Mouse (Mus musculus) ovary, adult 18-20 months (tissue): ENCODE measurements around the gene Atp8a2.
"Not testable (repeated sequence)": the region's sequence is repeated elsewhere in the genome, so short reads cannot be mapped to it uniquely, and the experiment has no call there.

Experiments
- DNase-seq: peaks from one replicate; pipeline ENCODE4 v3.0.0; 2022; ENCODE audit warnings: low spot score, mixed read lengths

Atp8a2 gene

DNA sequence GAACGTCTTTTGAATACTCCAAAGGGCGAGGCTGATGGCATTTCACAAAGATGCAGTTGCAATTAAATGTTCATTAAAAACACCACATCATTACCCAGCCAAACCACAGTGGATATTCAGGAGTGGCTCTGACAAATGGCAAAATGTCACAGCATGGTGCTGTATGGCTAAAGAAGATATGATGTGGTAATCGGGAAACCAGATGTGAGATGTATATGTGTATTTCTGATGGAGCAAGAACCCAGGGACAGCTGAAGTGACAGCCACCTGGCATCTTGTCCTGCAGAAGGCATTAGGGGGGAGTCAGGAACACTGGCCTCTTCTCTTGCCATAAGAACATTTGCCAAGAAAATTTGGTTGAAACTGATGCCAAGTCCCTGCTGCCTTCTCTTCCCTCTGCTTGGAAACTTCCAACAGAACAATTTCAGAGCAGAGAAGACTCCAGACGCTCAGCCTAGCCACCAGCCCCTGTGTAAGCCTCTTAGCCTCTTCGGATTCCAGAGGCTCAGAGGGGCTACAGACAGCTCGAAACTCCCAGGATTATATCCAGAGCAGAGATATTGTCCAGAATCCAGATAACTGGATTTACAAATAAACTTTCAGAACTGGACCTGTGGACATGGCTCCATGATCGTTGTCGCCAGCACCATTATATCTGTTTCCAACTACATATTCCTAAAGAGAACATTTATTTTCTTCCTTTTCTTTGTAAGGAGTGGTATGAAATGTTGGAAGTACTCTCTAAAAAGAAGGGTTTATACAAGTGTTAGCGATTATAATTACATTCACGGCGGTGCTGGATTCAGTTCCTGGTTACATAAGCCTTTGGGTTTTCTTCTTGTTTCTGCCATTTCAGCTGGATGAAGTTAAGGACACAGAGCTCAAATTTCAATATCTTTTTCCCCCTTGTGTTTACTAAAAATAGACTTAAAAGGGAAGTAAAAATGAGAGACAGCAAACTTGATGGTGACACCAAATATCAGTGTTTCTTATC, 413.3 kb downstream of the Atp8a2 start:
- no peak for DNase-seq

GRCm38 (mm10) chr14:59780391-59780790, 416.6 kb downstream of the Atp8a2 start:
- no peak for DNase-seq

DNA sequence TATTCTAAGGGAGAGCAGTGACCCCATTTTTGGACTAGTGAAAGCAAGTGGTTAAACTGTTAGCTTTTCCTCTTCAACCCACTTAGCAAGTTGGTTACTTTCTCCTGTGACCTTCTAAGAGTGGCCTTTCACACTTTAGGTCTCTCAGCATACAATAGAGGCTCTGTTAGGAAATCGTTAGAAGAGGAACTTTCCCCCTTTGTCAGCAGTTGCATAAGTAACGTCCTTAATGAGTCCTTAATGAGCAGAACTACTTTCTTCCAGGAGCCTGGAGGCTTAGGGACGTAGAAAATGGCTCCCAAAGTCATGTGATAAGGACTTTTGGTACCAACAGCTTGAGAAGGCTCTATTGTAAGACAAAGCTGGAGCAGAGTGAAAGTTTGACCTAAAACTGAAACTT, 434.8 kb downstream of the Atp8a2 start:
- no peak for DNase-seq

DNA sequence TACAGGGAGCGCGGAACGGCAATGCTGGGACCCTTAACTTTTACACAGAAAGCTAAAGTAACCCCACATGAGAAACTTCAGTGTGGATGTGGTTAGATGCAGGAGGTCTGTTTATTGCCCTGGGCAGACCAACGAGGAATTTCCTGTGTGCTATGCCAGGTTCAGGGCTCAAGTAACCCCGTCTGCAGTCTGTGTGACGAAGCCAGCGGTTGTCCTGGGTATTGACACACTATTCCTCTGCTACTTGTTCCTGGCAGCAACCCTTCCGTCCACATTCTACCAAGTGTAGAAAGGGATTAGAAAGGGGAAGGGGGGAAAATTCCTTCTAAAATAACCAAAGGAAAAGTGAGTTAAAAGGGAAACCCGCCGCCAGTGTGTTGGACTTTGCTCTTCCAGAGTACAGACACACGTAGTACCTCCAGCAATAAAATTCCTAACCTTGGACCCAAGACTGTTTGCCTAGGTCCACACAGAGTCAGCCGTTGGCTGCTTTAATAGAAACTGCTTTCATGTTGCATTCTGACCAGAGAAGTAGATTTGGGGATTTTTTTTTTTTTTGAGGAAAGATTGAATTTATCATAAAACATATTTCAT, 437.0 kb downstream of the Atp8a2 start:
- DNase-seq, result no peak

- no peak for DNase-seq
These were observed 437.7 kb downstream of the Atp8a2 start for GRCm38 (mm10) chr14:59759196-59759839.

DNA sequence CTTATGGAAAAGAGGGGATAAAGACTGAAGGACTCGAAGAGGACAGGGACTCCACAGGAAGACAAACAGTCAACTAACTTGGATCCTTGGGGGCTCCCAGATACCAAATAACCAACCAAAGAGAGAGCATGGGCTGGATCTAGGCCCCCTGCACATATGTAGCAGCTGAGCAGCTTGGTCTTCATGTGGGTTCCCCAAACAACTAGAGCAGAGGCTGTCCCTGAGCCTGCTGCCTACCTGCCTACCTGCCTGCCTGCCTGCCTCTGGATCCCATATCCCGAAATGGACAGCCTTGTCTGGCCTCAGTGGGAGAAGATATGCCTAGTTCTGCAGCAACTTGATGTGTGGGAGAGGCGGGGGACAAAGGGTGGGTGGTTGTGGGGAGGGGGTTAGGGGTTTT, 444.6 kb downstream of the Atp8a2 start:
- no peak for DNase-seq

GRCm38 (mm10) chr14:59750005-59750404, 447.0 kb downstream of the Atp8a2 start:
- no peak for DNase-seq

GRCm38 (mm10) chr14:59745676-59746075, 451.3 kb downstream of the Atp8a2 start:
- DNase-seq, result no peak

DNA sequence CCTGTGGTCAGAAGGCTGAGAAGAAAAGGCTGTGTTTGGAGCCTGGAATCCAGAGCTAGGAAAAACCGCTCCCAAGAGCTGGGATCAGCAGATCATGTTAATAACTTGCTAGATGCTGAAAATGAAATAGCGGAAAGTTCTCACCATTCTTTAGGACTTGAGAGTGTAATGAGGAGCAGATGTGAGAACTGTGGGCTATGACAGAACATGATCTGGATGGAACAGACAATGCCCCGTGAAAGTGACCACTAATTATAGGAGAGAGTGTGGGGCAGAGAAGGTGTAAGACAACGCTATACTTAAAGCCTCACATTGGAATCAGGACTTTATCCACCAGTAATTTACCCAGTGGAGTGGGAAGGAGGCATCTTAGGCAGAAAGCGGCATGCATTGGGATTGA, 455.2 kb downstream of the Atp8a2 start:
- DNase-seq, result no peak

- no peak for DNase-seq
These were observed 457.5 kb downstream of the Atp8a2 start for GRCm38 (mm10) chr14:59739446-59739845.

DNA sequence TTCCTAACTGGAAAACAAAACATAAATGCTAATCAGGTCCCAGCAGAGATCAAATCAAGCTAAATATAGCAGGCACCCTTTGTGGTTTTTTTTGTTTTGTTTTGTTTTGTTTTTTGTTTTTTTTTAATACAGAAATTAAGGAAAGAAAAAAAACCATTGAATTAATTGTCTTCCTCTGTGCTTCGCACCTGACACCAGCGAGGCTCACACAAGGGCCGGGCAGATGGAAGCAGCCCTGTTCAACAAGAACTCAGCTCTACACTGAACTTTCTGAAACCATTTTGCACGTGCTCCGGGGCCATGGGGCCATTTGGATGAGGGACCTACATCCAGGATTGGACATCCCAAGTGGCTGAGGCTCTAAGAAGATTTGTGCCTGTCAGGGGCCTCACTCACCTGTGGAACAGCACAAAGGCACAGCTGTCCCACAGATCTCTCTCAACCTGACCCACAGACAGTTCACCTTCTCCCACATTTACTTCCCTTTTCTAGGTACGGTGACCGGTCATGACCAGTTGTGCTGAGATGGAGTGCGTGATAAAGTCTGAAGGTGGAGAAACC, 459.2 kb downstream of the Atp8a2 start:
- DNase-seq, result no peak

DNA sequence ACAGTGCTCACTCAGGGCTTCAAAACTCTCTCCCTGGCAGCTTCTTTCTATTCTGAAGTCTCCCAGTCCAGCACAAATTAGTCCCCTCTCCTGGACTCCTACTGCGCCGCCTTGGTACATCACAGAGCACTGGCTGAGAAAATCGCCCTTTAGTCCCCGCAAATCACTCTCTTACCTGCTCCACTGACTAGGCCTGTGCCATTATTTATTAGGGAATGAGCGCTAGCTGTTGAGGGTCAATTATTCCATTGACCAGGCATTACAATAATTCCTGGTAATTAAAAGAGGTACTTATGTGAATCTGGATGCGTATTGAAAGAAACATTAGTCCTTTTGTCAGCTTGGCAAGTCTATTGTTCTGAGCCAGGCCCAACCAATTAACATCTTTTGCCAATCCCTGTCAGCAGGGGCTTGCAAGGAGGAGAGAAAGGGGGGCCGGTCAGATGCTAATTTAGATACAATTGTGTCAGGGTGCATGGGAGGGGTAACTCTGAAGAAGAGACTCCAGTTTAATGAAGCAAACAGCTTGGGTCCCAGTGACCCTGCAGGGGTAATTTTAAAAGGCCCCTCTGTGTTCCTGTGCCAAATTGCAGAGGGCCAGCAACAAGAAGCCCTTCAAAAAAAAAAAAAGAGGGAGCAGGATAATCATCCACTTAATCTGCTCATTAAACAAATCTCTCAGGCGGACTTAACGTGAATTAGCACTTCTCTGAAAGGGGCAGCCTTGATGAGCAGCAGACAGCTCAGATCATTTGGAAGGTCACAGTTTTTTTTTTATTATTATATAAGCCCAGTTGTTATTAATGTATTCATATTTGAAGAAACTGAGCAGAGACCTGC, 459.9 kb downstream of the Atp8a2 start:
- DNase-seq, result no peak

DNA sequence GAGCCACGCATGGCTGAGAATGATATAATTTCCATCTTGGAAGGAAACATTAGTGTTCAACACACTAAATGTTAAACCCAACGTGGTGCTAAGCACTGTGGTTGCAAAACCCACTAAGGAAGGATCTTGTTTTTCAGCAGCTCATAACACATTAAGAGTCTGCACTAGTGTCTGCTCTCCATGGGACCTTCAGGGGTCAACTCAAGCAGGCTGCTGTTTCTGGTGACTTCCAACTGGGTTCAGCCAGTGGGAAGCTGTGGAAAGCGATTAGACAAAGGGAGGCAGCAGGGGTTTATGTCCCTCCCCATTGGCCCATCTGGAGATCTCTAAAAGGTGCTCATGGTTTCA, 467.0 kb downstream of the Atp8a2 start:
- DNase-seq, result no peak

DNA sequence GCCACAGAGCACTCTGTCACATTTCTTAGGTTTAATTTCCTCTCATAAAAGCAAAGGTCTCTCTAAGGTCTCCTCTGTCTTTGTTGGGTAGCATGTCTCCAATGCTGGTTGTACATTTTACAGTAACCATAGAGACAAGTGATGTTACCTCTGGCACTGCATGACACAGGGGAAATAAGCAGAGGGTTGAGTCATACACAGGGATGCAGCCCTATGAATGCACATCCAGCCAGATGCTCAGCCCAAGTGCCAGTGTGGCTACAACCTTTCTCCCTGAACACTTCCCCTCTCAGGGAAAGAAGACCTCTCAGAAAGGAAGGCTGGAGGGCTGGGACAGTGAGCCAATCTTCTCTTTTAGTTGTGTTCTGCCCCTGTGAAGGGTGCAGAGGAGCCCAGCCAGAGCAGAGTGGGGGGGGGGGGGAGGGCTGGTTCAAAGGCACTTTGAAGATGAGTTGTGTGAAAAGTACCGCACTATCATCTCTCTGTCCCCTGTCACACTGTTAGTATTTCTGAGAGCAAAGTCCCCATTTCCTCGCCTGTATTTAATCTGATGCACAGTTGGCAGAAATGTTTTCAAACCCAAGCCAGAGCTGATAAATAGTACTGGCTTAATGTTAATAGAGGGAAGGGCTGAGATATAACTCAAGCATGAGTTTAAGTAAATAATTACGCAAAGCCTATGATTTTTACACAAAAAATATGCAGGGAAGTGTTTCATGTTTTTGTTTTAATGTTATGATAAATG, 467.5 kb downstream of the Atp8a2 start:
- no peak for DNase-seq

GRCm38 (mm10) chr14:59727016-59727415, 470.0 kb downstream of the Atp8a2 start:
- no peak for DNase-seq

- DNase-seq, result no peak
These were observed 473.8 kb downstream of the Atp8a2 start for GRCm38 (mm10) chr14:59723163-59723562.

GRCm38 (mm10) chr14:59721957-59722356, 475.0 kb downstream of the Atp8a2 start:
- no peak for DNase-seq

GRCm38 (mm10) chr14:59721356-59721755, 475.6 kb downstream of the Atp8a2 start:
- DNase-seq, result no peak

DNA sequence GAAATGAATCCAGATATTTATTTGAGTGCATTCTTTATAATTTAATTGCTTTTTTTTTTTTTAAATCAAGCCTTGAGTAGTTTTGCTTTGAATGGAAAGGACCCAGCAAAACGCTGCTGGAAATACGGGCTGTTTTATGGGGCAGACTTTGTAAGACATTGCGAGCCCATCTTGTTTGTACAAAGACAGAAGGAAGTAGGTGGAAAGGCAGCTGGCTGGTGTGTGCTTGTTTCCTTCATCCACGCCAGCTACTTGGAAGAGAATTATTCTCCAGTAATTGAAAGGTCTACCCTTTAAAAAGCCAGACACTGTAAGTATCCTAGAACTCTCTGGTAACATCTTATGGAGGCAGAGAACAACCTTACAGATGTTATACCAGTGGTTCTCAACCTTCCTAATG, 476.6 kb downstream of the Atp8a2 start:
- DNase-seq, result no peak

DNA sequence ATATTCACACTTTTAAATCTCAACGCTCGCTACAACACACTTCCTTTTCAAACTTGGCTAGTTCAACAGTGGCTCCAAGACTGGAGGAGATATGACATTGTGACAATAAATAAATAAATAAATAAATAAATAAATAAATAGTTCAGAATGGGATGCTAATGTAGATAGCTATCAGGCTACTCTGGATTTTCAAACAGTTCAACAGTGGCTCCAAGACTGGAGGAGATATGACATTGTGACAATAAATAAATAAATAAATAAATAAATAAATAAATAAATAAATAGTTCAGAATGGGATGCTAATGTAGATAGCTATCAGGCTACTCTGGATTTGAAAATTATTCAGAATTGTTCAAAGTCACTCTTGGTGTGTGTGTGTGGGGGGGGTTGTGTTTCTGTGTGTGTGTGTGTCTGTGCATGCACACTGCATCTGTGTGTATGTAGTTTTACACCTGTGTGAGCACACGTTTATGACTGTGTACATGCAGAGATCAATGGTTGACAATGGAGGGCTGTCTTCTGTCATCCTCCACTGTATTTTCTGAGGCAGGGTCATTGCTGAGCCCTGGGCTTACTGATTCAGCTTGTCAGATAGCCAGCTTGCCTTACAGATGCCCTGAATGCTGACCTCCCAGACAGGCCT, 480.4 kb downstream of the Atp8a2 start:
- not testable (repeated sequence) for DNase-seq
